Mouse (Mus musculus) hindbrain, embryonic 11.5 days (tissue): ENCODE results near the gene Bend7. TPM values are rescaled to one million over a fixed set of nuclear protein-coding genes. Genes with fewer than 3 reads are reported as not detected.

Experiments used
- ATAC-seq: fragments of 200-750 bp; cut with Nextera tagmentation; 2 replicates; pipeline ENCODE4 v1.8.0; 2017; ENCODE audit warnings: mild to moderate bottlenecking, moderate TSS enrichment, moderate library complexity; ENCODE audit not compliant: low FRiP score
- DNase-seq: peaks from one replicate; pipeline ENCODE4 v3.0.0-alpha.2; 2015; ENCODE audit warnings: low spot score
- H3K27ac ChIP-seq: fragments of 300-500 bp; sonication (generic); 2 replicates; pipeline ENCODE4 v1.5.1; 2014; ENCODE audit warnings: mild to moderate bottlenecking, low read depth, low read length
- H3K27me3 ChIP-seq: fragments of 300-500 bp; sonication (generic); 2 replicates; pipeline ENCODE4 v1.6.1; 2014; ENCODE audit warnings: mild to moderate bottlenecking, low read length, moderate library complexity, mixed read lengths; ENCODE audit not compliant: control insufficient read depth, insufficient read depth
- H3K36me3 ChIP-seq: fragments of 300-500 bp; sonication (generic); 2 replicates; pipeline ENCODE4 v1.6.1; 2014; ENCODE audit warnings: mild to moderate bottlenecking, low read length, moderate library complexity, mixed read lengths; ENCODE audit not compliant: control insufficient read depth, insufficient read depth
- H3K4me1 ChIP-seq: fragments of 300-500 bp; sonication (generic); replicated peaks from 2 replicates; pipeline ENCODE4 v1.6.1; 2014; ENCODE audit warnings: low read length, mixed read lengths; ENCODE audit not compliant: control insufficient read depth, insufficient read depth
- H3K4me2 ChIP-seq: fragments of 300-500 bp; sonication (generic); replicated peaks from 2 replicates; pipeline ENCODE4 v1.6.1; 2014; ENCODE audit warnings: mild to moderate bottlenecking, low read depth, low read length
- H3K4me3 ChIP-seq: fragments of 300-500 bp; sonication (generic); 2 replicates; pipeline ENCODE4 v1.5.1; 2014; ENCODE audit warnings: low read depth, low read length
- H3K9ac ChIP-seq: fragments of 300-500 bp; sonication (generic); 2 replicates; pipeline ENCODE4 v1.6.1; 2014; ENCODE audit warnings: low read depth, low read length
- H3K9me3 ChIP-seq: fragments of 300-500 bp; sonication (generic); 2 replicates; pipeline ENCODE4 v1.6.1; 2016; ENCODE audit warnings: low read length; ENCODE audit not compliant: control insufficient read depth
- WGBS: fragments of 180-500 bp; shearing (Covaris S2); extraction: QIAGEN DNeasy Blood & Tissue Kit; methylation state at CpG from one replicate; pipeline ENCODE4 v1.1.7; 2014; 5-methylcytosine and 5-hydroxymethylcytosine counted together
- polyA plus RNA-seq: library from polyadenylated mRNA; unstranded; fragments of >200 nt; fragmentation: Nextera tagmentation; extraction: Ambion mirVana; gene quantifications from 2 replicates; pipeline ENCODE4 v1.2.1, GENCODE M21; 2014

Bend7 gene
- polyA plus RNA-seq, 1 experiment from 2014 or later: 5.0 TPM

DNA sequence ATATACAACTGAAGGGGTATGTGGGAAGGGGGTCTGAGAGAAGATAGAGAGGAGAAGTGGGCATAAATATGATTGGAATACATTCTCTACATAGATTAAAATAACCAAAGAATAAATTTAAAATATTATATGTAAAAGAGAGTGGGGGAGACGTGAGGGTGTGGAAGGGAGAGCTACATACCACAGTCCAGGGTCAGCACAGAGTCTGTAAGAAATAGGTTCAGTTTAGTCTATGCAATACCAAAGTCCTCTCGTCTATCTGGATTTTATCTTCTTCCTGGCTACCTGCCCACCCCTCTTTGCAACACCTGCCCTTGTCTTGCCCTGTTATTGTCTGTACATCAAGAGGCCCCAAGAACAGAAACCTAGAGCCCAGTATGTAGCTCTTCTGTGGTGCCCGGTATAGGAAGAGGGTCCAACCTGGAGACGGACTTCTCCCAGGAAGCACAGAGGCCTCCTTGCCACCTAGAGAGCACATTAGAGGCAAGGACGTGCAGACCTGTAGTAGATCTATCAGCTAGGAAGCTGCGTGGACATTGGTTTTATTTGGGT, 110.9 kb downstream of the Bend7 start:
- Histone ChIP-seq H3K9me3 (no peaks in the 10 kb centered on the region), H3K4me1 (no peaks in the 10 kb centered on the region), H3K4me2 (no peak overlapping the region), H3K27ac (no peak overlapping the region), H3K4me3 (no peak overlapping the region), H3K9ac (no peak overlapping the region), H3K27me3 (no peaks in the 10 kb centered on the region), H3K36me3 (no peaks in the 10 kb centered on the region)
- ATAC-seq (no peak), DNase-seq (no peak)
- 91% methylated on average over 6 of the region's 6 CpGs for WGBS

DNA sequence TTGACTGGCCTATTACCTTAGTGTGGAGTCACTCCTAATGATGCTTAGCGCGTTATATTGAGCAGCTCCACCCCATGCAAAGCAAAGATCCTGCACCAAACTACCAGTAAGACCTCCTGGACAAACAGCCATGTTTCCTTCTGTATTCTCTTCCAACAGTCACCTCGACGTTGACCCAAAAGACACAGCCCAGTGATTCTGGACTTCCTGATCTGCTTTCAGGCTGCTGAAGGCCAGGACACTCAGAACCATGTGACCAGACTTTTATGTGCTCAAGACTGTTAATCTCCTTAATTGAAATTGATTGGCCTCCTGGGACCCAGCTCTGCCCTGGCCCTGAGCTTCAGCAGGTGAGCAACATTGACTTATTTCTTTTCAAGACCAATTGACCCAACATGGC, 111.4 kb downstream of the Bend7 start:
- ATAC-seq (no peak), DNase-seq (no peak)
- no peak overlapping the region for H3K27ac ChIP-seq
- no peak overlapping the region for H3K4me3 ChIP-seq
- H3K4me1 ChIP-seq: no peaks in the 10 kb centered on the region
- 96% methylated on average over 4 of the region's 4 CpGs for WGBS
- no peaks in the 10 kb centered on the region for H3K27me3 ChIP-seq
- no peaks in the 10 kb centered on the region for H3K36me3 ChIP-seq
- no peak overlapping the region for H3K9ac ChIP-seq
- H3K9me3 ChIP-seq: no peaks in the 10 kb centered on the region
- H3K4me2 ChIP-seq: no peak overlapping the region

- no peak overlapping the region for H3K4me2 ChIP-seq
- ATAC-seq (no peak), DNase-seq (no peak)
- no peaks in the 10 kb centered on the region for H3K4me1 ChIP-seq
- H3K4me3 ChIP-seq: no peak overlapping the region
- no peak overlapping the region for H3K27ac ChIP-seq
- H3K9ac ChIP-seq: no peak overlapping the region
- no peaks in the 10 kb centered on the region for H3K36me3 ChIP-seq
- no peaks in the 10 kb centered on the region for H3K9me3 ChIP-seq
- 84% methylated on average over 6 of the region's 6 CpGs for WGBS
- H3K27me3 ChIP-seq: no peaks in the 10 kb centered on the region
These were observed 111.9 kb downstream of the Bend7 start for GRCm38 (mm10) chr2:4829489-4830065.

GRCm38 (mm10) chr2:4831493-4831892, 113.9 kb downstream of the Bend7 start:
- no peaks in the 10 kb centered on the region for H3K4me1 ChIP-seq
- no peak overlapping the region for H3K9ac ChIP-seq
- no peak for DNase-seq
- no peaks in the 10 kb centered on the region for H3K36me3 ChIP-seq
- H3K27ac ChIP-seq: no peak overlapping the region
- ATAC-seq: no peak
- H3K9me3 ChIP-seq: no peaks in the 10 kb centered on the region
- no peaks in the 10 kb centered on the region for H3K27me3 ChIP-seq
- 90% methylated on average over 4 of the region's 4 CpGs for WGBS
- H3K4me3 ChIP-seq: no peak overlapping the region
- no peak overlapping the region for H3K4me2 ChIP-seq

DNA sequence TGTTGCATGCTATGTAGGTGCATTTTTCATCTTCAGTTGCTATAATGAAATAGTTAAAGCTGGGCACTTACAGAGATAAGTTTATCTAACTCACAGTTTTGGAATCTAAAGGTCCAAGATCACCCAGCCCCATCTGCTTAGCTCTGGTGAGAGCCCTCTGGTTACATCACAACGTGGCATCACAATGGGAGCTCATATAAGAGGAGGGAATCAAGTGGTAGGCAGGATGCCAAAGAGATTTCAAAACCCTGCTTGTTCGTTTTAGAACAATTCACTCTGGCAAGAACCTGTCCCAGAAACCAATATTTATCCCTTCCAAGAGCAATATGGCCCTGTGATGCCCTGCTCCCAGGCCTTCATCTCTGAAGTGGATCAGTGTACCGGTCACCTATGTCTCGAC, 114.5 kb downstream of the Bend7 start:
- H3K36me3 ChIP-seq: no peaks in the 10 kb centered on the region
- ATAC-seq (no peak), DNase-seq (no peak)
- no peak overlapping the region for H3K4me2 ChIP-seq
- H3K27me3 ChIP-seq: no peaks in the 10 kb centered on the region
- H3K9ac ChIP-seq: no peak overlapping the region
- WGBS: 76% methylated on average over 4 of the region's 4 CpGs
- no peaks in the 10 kb centered on the region for H3K9me3 ChIP-seq
- H3K27ac ChIP-seq: no peak overlapping the region
- no peaks in the 10 kb centered on the region for H3K4me1 ChIP-seq
- H3K4me3 ChIP-seq: no peak overlapping the region

GRCm38 (mm10) chr2:4849449-4849848, 131.8 kb downstream of the Bend7 start:
- H3K9ac ChIP-seq: no peak overlapping the region
- H3K4me1 ChIP-seq: no peaks in the 10 kb centered on the region
- no peaks in the 10 kb centered on the region for H3K9me3 ChIP-seq
- ATAC-seq (no peak), DNase-seq (no peak)
- 87% methylated on average over 2 of the region's 2 CpGs for WGBS
- no peak overlapping the region for H3K27ac ChIP-seq
- H3K36me3 ChIP-seq: no peaks in the 10 kb centered on the region
- no peak overlapping the region for H3K4me2 ChIP-seq
- no peak overlapping the region for H3K4me3 ChIP-seq
- no peaks in the 10 kb centered on the region for H3K27me3 ChIP-seq

Other genes with a start within 250 kb of the Bend7 start
- gene Prpf18, start 65.7 kb upstream of the Bend7 start, polyA plus RNA-seq: 48.9 and 49.9 TPM in 2 replicates
- gene Sephs1, start 163.7 kb downstream of the Bend7 start, polyA plus RNA-seq: 113 and 129 TPM in 2 replicates
- gene Phyh, start 201.2 kb downstream of the Bend7 start, polyA plus RNA-seq: 47.0 and 50.1 TPM in 2 replicates